Mouse (Mus musculus) neural tube, embryonic 15.5 days (tissue): ENCODE data around the gene Clp1. TPM values are rescaled to one million over a fixed set of nuclear protein-coding genes. Genes with fewer than 3 reads are reported as not detected.
A peak's percentile ranks its signal among the peaks of the same experiment; 100 is the strongest.

Source experiments
- ATAC-seq: fragments of 200-750 bp; cut with Nextera tagmentation; 2 replicates; pipeline ENCODE4 v1.8.0; 2017; ENCODE audit warnings: mild to moderate bottlenecking, moderate TSS enrichment, moderate library complexity; ENCODE audit not compliant: low FRiP score
- H3K27ac ChIP-seq: fragments of 300-500 bp; sonication (generic); replicated peaks from 2 replicates; pipeline ENCODE4 v1.5.1; 2015; ENCODE audit warnings: mild to moderate bottlenecking, inconsistent platforms
- H3K27me3 ChIP-seq: fragments of 300-500 bp; sonication (generic); replicated peaks from 2 replicates; pipeline ENCODE4 v1.6.1; 2015; ENCODE audit warnings: inconsistent platforms
- H3K36me3 ChIP-seq: fragments of 300-500 bp; sonication (generic); 2 replicates; pipeline ENCODE4 v1.6.1; 2015; ENCODE audit warnings: inconsistent platforms
- H3K4me1 ChIP-seq: fragments of 300-500 bp; sonication (generic); 2 replicates; pipeline ENCODE4 v1.6.1; 2015; ENCODE audit warnings: inconsistent platforms
- H3K4me2 ChIP-seq: fragments of 300-500 bp; sonication (generic); 2 replicates; pipeline ENCODE4 v1.6.1; 2015; ENCODE audit warnings: inconsistent platforms, mild to moderate bottlenecking, moderate library complexity
- H3K4me3 ChIP-seq: fragments of 300-500 bp; sonication (generic); replicated peaks from 2 replicates; pipeline ENCODE4 v1.5.1; 2015; ENCODE audit warnings: mild to moderate bottlenecking, inconsistent platforms
- H3K9ac ChIP-seq: fragments of 300-500 bp; sonication (generic); replicated peaks from 2 replicates; pipeline ENCODE4 v1.6.1; 2015; ENCODE audit warnings: mild to moderate bottlenecking, inconsistent platforms
- H3K9me3 ChIP-seq: fragments of 300-500 bp; sonication (generic); replicated peaks from 2 replicates; pipeline ENCODE4 v1.6.1; 2016; ENCODE audit warnings: inconsistent platforms
- WGBS: fragments of 180-500 bp; shearing (Covaris S2); methylation state at CpG from one replicate; pipeline ENCODE4 v1.1.7; 2015; ENCODE audit warnings: mixed read lengths; 5-methylcytosine and 5-hydroxymethylcytosine counted together
- polyA plus RNA-seq: library from polyadenylated mRNA; unstranded; fragments of >200 nt; fragmentation: Nextera tagmentation; extraction: Ambion mirVana; gene quantifications from 2 replicates; pipeline ENCODE4 v1.2.1, GENCODE M21; 2015

Gene Clp1
- polyA plus RNA-seq, 1 experiment from 2014 or later, result 19.7 TPM

- Histone ChIP-seq H3K9me3 (no peaks in the 10 kb centered on the region), H3K4me1 (peaks cover 28% of the 10 kb centered on the region), H3K4me2 (no peak overlapping the region), H3K9ac (no peak overlapping the region), H3K4me3 (no peak overlapping the region), H3K27me3 (no peaks in the 10 kb centered on the region), H3K27ac (no peak overlapping the region), H3K36me3 (peaks cover 16% of the 10 kb centered on the region)
- ATAC-seq, result no peak
- 86% methylated on average over 5 of the region's 5 CpGs for WGBS
Observed at GRCm38 (mm10) chr2:84704329-84704728, 22.8 kb downstream of the Clp1 start.

GRCm38 (mm10) chr2:84703497-84703896, 23.7 kb downstream of the Clp1 start:
- 91% methylated on average over 1 of the region's 1 CpGs for WGBS
- Histone ChIP-seq H3K27ac (no peak overlapping the region), H3K9ac (no peak overlapping the region), H3K4me3 (no peak overlapping the region), H3K4me1 (peaks cover 19% of the 10 kb centered on the region), H3K9me3 (no peaks in the 10 kb centered on the region), H3K4me2 (no peak overlapping the region), H3K36me3 (peaks cover 17% of the 10 kb centered on the region), H3K27me3 (no peaks in the 10 kb centered on the region)
- no peak for ATAC-seq

- 91% methylated on average over 5 of the region's 5 CpGs for WGBS
- ATAC-seq, result no peak
- Histone ChIP-seq H3K36me3 (peaks cover 57% of the 10 kb centered on the region), H3K4me1 (no peaks in the 10 kb centered on the region), H3K9ac (no peak overlapping the region), H3K27me3 (no peaks in the 10 kb centered on the region), H3K4me2 (no peak overlapping the region), H3K9me3 (no peaks in the 10 kb centered on the region), H3K4me3 (no peak overlapping the region), H3K27ac (no peak overlapping the region)
Observed at GRCm38 (mm10) chr2:84695007-84695695, 32.0 kb downstream of the Clp1 start.

- Histone ChIP-seq H3K4me3 (no peak overlapping the region), H3K27ac (no peak overlapping the region), H3K9ac (no peak overlapping the region), H3K4me2 (no peak overlapping the region), H3K9me3 (no peaks in the 10 kb centered on the region), H3K27me3 (no peaks in the 10 kb centered on the region), H3K4me1 (no peaks in the 10 kb centered on the region), H3K36me3 (peaks cover 86% of the 10 kb centered on the region)
- no peak for ATAC-seq
- WGBS, result 94% methylated on average over 12 of the region's 12 CpGs
Observed at GRCm38 (mm10) chr2:84690050-84690449, 37.1 kb downstream of the Clp1 start.

- WGBS, result 87% methylated on average over 2 of the region's 2 CpGs
- H3K9me3 ChIP-seq, result no peaks in the 10 kb centered on the region
- no peak overlapping the region for H3K9ac ChIP-seq
- no peaks in the 10 kb centered on the region for H3K4me1 ChIP-seq
- no peak for ATAC-seq
- no peak overlapping the region for H3K27ac ChIP-seq
- H3K27me3 ChIP-seq, result no peaks in the 10 kb centered on the region
- H3K36me3 ChIP-seq, result peaks cover 76% of the 10 kb centered on the region
- no peak overlapping the region for H3K4me2 ChIP-seq
- H3K4me3 ChIP-seq, result no peak overlapping the region
Observed at GRCm38 (mm10) chr2:84688080-84688844, 38.9 kb downstream of the Clp1 start.

- Histone ChIP-seq H3K36me3 (peaks cover 32% of the 10 kb centered on the region), H3K4me2 (no peak overlapping the region), H3K9me3 (no peaks in the 10 kb centered on the region), H3K27me3 (no peaks in the 10 kb centered on the region), H3K27ac (no peak overlapping the region), H3K4me1 (peaks cover 12% of the 10 kb centered on the region), H3K4me3 (no peak overlapping the region), H3K9ac (no peak overlapping the region)
- 86% methylated on average over 6 of the region's 6 CpGs for WGBS
- no peak for ATAC-seq
Observed at GRCm38 (mm10) chr2:84682605-84683183, 44.5 kb downstream of the Clp1 start.

- Histone ChIP-seq H3K4me1 (peaks cover 31% of the 10 kb centered on the region), H3K27me3 (no peaks in the 10 kb centered on the region), H3K4me3 (peak within 1 kb of the TSS; percentile 77), H3K4me2 (peak within 1 kb of the TSS; percentile 76), H3K27ac (peak within 1 kb of the TSS; percentile 87), H3K9ac (peak within 1 kb of the TSS; percentile 71), H3K36me3 (peaks cover 28% of the 10 kb centered on the region), H3K9me3 (no peaks in the 10 kb centered on the region)
- 19% methylated on average over 8 of the region's 8 CpGs for WGBS
- ATAC-seq, result no peak
Observed at GRCm38 (mm10) chr2:84679016-84679415, 48.1 kb downstream of the Clp1 start, which contains the start of gene Tmx2. TSS of gene Tmx2 (minus strand) at chr2:84679140.

- ATAC-seq, result peak; percentile 99
- Histone ChIP-seq H3K4me2 (peak within 1 kb of the TSS; percentile 76), H3K27me3 (no peaks in the 10 kb centered on the region), H3K4me1 (peaks cover 31% of the 10 kb centered on the region), H3K36me3 (peaks cover 33% of the 10 kb centered on the region), H3K9ac (peak within 1 kb of the TSS; percentile 72), H3K27ac (peak within 1 kb of the TSS; percentile 87), H3K9me3 (no peaks in the 10 kb centered on the region), H3K4me3 (peak within 1 kb of the TSS; percentile 77)
- under 1% methylated on average over 44 of the region's 44 CpGs for WGBS
Observed at GRCm38 (mm10) chr2:84677968-84678880, 48.9 kb downstream of the Clp1 start, which contains the start of the genes Gm28635 and Med19. TSS of gene Gm28635 (minus strand) at chr2:84678041. TSS of gene Med19 (plus strand) at chr2:84678402.

GRCm38 (mm10) chr2:84677270-84677967, 49.7 kb downstream of the Clp1 start:
- peak overlapping the region; percentile 77 for H3K4me3 ChIP-seq
- H3K4me2 ChIP-seq, result peak overlapping the region; percentile 69
- H3K9me3 ChIP-seq, result no peaks in the 10 kb centered on the region
- peaks cover 31% of the 10 kb centered on the region for H3K4me1 ChIP-seq
- H3K9ac ChIP-seq, result peak overlapping the region; percentile 72
- no peaks in the 10 kb centered on the region for H3K27me3 ChIP-seq
- peak; percentile 78 for ATAC-seq
- peaks cover 41% of the 10 kb centered on the region for H3K36me3 ChIP-seq
- WGBS, result 9% methylated on average over 22 of the region's 22 CpGs
- H3K27ac ChIP-seq, result peak overlapping the region; percentile 87
